8 mouse cellular contexts compared by ENCODE assay signal in genomic region chr13:106936256-106937137, GRCm38 (mm10). TPM values are rescaled to one million over a fixed set of nuclear protein-coding genes. Genes with fewer than 3 reads are reported as not detected.
DNase-seq lines count a peak whose midpoint lies in the region; ATAC-seq lines count a peak whose summit lies in the region.

Gene Ipo11 (minus strand): TSS chr13:106936958.

- H3K9me3 ChIP-seq in hindbrain, embryonic 15.5 days = no peaks in the 10 kb centered on the region

- H3K9ac ChIP-seq in hindbrain, embryonic 15.5 days = peak within 1 kb of the TSS; percentile 79

- peak; percentile 97 for ATAC-seq in hindbrain, embryonic 15.5 days (ENCODE audit: low FRiP score, low read depth)

- no peaks in the 10 kb centered on the region for H3K36me3 ChIP-seq in hindbrain, embryonic 15.5 days

- peak within 1 kb of the TSS; percentile 87 for H3K27ac ChIP-seq in hindbrain, embryonic 15.5 days (replicated peaks)

- WGBS in hindbrain, embryonic 15.5 days = 0% methylated on average over 80 of the region's 84 CpGs

- H3K27me3 ChIP-seq in hindbrain, embryonic 15.5 days = no peaks in the 10 kb centered on the region

- peak; percentile 88 for DNase-seq in T-cell, adult 2 months (ENCODE audit: low spot score)
- peak; percentile 90 to 91 for DNase-seq in cerebellum, postnatal 36 days
- DNase-seq in frontal cortex, postnatal 36 days (ENCODE audit: low spot score in 2 of 2) = peak; percentile 90 to 94
- DNase-seq in left cerebral cortex, adult 11 months (ENCODE audit: low spot score) = peak; percentile 86
- peak; percentile 92 to 93 for DNase-seq in lung, postnatal 4 days
- peak; percentile 95 for DNase-seq in retina, postnatal 7 days (ENCODE audit: low read depth, low spot score)
- DNase-seq in urinary bladder, adult 2 months (ENCODE audit: low spot score) = peak; percentile 67

- peak within 1 kb of the TSS; percentile 69 for H3K4me2 ChIP-seq in hindbrain, embryonic 15.5 days

- peaks cover 21% of the 10 kb centered on the region for H3K4me1 ChIP-seq in hindbrain, embryonic 15.5 days (replicated peaks)

- peak within 1 kb of the TSS; percentile 76 for H3K4me3 ChIP-seq in hindbrain, embryonic 15.5 days

RNA-seq across cellular contexts. Expression of gene Ipo11, which starts in this region (rescaled TPM):
- polyA plus RNA-seq in hindbrain, embryonic 15.5 days (2015; fragmentation: Nextera tagmentation; extraction: Ambion mirVana) = 40.0 and 40.1 TPM in 2 replicates
- polyA plus RNA-seq in urinary bladder, adult 2 months (2012; rRNA removed) = 14.4 and 15.7 TPM in 2 replicates

Comparison
In these comparisons a context has a peak if more than half of its experiments do, and no peak if none do; other contexts are left out.
1. Peak in every context shown above with its lines: DNase-seq, ATAC-seq, H3K4me3 ChIP-seq and H3K27ac ChIP-seq.